Mouse (Mus musculus) embryonic facial prominence, embryonic 15.5 days (tissue): ENCODE measurements at regions not wholly inside any gene's neighbourhood (a gene's known extent, or its start where the extent isn't known, plus 50 kb on each side); places are given as distances from the start of the nearest gene placed in this dataset.

Experiments used
- ATAC-seq: fragments of 200-750 bp; cut with Nextera tagmentation; 2 replicates; pipeline ENCODE4 v1.8.0; 2017; ENCODE audit warnings: low read depth, moderate TSS enrichment; ENCODE audit not compliant: insufficient number of reproducible peaks, low FRiP score, low TSS enrichment
- H3K27ac ChIP-seq: fragments of 300-500 bp; sonication (generic); replicated peaks from 2 replicates; pipeline ENCODE4 v1.5.1; 2015; ENCODE audit warnings: mild to moderate bottlenecking, inconsistent platforms
- H3K27me3 ChIP-seq: fragments of 300-500 bp; sonication (generic); 2 replicates; pipeline ENCODE4 v1.6.1; 2015; ENCODE audit warnings: inconsistent platforms
- H3K36me3 ChIP-seq: fragments of 300-500 bp; sonication (generic); 2 replicates; pipeline ENCODE4 v1.6.1; 2015; ENCODE audit warnings: mild to moderate bottlenecking, inconsistent platforms
- H3K4me1 ChIP-seq: fragments of 300-500 bp; sonication (generic); 2 replicates; pipeline ENCODE4 v1.6.1; 2015; ENCODE audit warnings: inconsistent platforms
- H3K4me2 ChIP-seq: fragments of 300-500 bp; sonication (generic); replicated peaks from 2 replicates; pipeline ENCODE4 v1.6.1; 2015; ENCODE audit warnings: mild to moderate bottlenecking, inconsistent platforms
- H3K4me3 ChIP-seq: fragments of 300-500 bp; sonication (generic); replicated peaks from 2 replicates; pipeline ENCODE4 v1.5.1; 2015; ENCODE audit warnings: mild to moderate bottlenecking, inconsistent platforms
- H3K9ac ChIP-seq: fragments of 300-500 bp; sonication (generic); 2 replicates; pipeline ENCODE4 v1.6.1; 2015; ENCODE audit warnings: inconsistent platforms
- H3K9me3 ChIP-seq: fragments of 300-500 bp; sonication (generic); replicated peaks from 2 replicates; pipeline ENCODE4 v1.6.1; 2016; ENCODE audit warnings: inconsistent platforms
- WGBS: fragments of 180-500 bp; shearing (Covaris S2); methylation state at CpG from one replicate; pipeline ENCODE4 v1.1.7; 2015; 5-methylcytosine and 5-hydroxymethylcytosine counted together

GRCm38 (mm10) chr12:106376783-106377182 is 366.8 kb downstream of the Vrk1 start:
- peaks cover 4% of the 10 kb centered on the region; the same call in 1 of the 2 replicates for H3K4me1 ChIP-seq
- no peaks in the 10 kb centered on the region for H3K9me3 ChIP-seq
- ATAC-seq, result no peak
- no peak overlapping the region for H3K9ac ChIP-seq
- WGBS, result 69% methylated on average over 12 of the region's 12 CpGs
- H3K4me2 ChIP-seq, result no peak overlapping the region
- H3K36me3 ChIP-seq, result no peaks in the 10 kb centered on the region
- peaks cover 7% of the 10 kb centered on the region; the same call in 1 of the 2 replicates for H3K27me3 ChIP-seq
- no peak overlapping the region for H3K4me3 ChIP-seq
- no peak overlapping the region for H3K27ac ChIP-seq

DNA sequence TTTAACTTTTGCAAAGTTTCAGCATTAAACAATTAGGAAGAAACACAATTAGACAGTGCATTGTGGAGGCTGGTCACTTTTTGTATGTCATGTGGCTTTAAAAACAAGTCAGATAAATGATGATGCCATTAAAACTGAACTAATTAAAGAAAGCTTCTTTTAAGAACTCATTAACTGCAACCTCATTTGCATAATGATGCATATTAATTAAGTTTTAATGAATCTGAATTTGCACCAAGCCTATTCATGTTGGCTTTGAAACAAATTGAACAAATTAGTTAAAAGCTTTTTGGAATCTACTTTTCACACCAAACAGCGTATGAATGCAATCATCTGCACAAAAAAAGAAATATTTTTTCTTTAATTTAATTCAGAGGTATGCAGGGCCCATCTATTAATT is 367.3 kb downstream of the Vrk1 start:
- H3K4me2 ChIP-seq, result no peak overlapping the region
- peaks cover 4% of the 10 kb centered on the region; the same call in 1 of the 2 replicates for H3K4me1 ChIP-seq
- no peaks in the 10 kb centered on the region for H3K36me3 ChIP-seq
- no peak overlapping the region for H3K27ac ChIP-seq
- H3K27me3 ChIP-seq, result peaks cover 7% of the 10 kb centered on the region; the same call in 1 of the 2 replicates
- H3K4me3 ChIP-seq, result no peak overlapping the region
- 91% methylated on average over 1 of the region's 1 CpGs for WGBS
- H3K9me3 ChIP-seq, result no peaks in the 10 kb centered on the region
- no peak for ATAC-seq
- H3K9ac ChIP-seq, result no peak overlapping the region

DNA sequence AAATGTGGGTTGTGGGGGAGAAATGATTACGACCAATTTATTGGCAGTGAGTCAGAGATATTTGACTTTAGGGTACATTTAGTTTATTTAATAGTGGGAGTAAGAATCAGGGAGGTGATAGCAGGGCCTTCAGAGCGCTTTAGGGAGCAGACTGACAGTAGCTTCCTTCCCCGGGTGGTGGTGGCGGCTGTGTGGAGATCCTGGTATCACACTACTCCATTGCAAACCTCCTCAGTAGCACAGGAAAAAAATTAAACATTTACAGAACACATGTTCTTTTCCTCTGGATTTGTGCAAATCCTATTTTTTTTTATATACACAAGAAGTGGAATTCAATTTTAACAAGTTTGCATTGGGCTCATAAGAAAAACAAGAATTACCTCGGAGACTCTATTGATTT is 367.7 kb downstream of the Vrk1 start:
- Histone ChIP-seq H3K4me1 (peaks cover 4% of the 10 kb centered on the region; the same call in 1 of the 2 replicates), H3K36me3 (no peaks in the 10 kb centered on the region), H3K27ac (no peak overlapping the region), H3K9me3 (no peaks in the 10 kb centered on the region), H3K4me3 (no peak overlapping the region), H3K9ac (no peak overlapping the region), H3K27me3 (peaks cover 7% of the 10 kb centered on the region; the same call in 1 of the 2 replicates), H3K4me2 (no peak overlapping the region)
- ATAC-seq, result no peak
- WGBS, result 73% methylated on average over 5 of the region's 5 CpGs

DNA sequence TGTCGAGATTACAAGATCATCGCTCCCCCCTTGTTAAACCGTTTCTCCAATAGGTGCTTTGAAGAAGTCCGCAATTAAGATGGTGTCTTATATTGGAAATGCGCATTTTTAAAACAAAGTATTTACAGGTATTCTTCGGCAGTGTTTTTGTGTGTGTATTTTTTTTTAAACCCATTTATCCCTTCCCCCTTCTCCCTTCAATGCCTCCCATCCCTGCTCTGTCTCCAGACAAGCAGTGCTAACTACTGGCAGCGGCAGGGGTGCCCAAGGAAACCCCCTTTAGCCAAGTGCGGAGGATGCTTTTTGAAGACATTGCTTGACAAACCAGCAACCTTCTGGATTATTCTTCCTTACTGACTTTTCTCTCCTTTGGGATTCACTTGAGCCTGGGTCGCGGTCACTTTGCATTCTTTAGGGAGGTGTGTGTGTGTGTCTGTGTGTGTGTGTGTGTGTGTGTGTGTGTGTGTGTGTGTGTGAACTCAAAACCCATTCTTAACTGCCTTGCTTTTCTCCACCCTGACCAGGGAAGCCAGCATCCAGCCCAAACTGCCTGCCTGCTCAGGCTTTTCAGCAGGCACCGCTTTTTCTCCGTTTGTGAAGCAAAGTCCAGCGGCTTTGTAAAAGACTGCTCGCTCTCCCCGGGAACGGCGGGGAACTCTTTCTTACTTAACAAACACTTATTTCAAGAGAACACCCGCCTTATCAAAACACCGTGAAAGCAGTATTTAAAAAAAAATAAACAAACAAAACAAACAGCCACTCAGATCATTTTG is 368.5 kb downstream of the Vrk1 start:
- Histone ChIP-seq H3K9me3 (no peaks in the 10 kb centered on the region), H3K4me3 (peak overlapping the region; percentile 28), H3K4me2 (peak overlapping the region; percentile 50), H3K27me3 (peaks cover 7% of the 10 kb centered on the region; the same call in 1 of the 2 replicates), H3K9ac (0 out of 2 replicates have a peak overlapping the region, but pooled peaks have one; percentile 13), H3K4me1 (peaks cover 4% of the 10 kb centered on the region; the same call in 1 of the 2 replicates), H3K36me3 (no peaks in the 10 kb centered on the region), H3K27ac (no peak overlapping the region)
- WGBS, result 20% methylated on average over 19 of the region's 19 CpGs
- ATAC-seq, result no peak

DNA sequence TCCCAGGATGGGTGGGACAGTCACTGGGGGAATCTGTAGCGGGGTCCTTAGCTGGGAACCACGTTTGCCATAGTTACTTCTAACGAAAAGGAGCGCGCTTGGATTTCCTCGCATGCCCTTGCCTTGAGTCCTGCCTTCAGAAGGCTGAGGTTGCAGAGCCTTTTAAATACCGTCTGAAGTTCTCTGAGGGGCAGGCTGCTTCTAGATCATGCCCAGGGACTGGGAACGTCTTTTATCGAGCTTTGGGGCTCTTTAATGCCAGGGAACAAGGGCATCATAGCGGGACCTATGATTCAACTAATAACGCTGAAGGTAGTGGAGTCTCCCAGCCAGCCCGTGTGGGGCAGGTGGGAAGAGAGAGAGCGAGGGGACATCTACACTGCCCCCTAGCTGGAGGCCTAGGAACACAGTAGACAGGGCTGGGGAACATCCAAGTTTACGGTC is 369.1 kb downstream of the Vrk1 start:
- H3K27me3 ChIP-seq, result peaks cover 7% of the 10 kb centered on the region; the same call in 1 of the 2 replicates
- peak overlapping the region; percentile 50 for H3K4me2 ChIP-seq
- peaks cover 4% of the 10 kb centered on the region; the same call in 1 of the 2 replicates for H3K4me1 ChIP-seq
- H3K4me3 ChIP-seq, result peak overlapping the region; percentile 28
- no peak for ATAC-seq
- whole genome bisulfite sequencing, result 2% methylated on average over 14 of the region's 14 CpGs
- no peaks in the 10 kb centered on the region for H3K36me3 ChIP-seq
- H3K9me3 ChIP-seq, result no peaks in the 10 kb centered on the region
- H3K27ac ChIP-seq, result no peak overlapping the region
- H3K9ac ChIP-seq, result 0 out of 2 replicates have a peak overlapping the region, but pooled peaks have one; percentile 13

DNA sequence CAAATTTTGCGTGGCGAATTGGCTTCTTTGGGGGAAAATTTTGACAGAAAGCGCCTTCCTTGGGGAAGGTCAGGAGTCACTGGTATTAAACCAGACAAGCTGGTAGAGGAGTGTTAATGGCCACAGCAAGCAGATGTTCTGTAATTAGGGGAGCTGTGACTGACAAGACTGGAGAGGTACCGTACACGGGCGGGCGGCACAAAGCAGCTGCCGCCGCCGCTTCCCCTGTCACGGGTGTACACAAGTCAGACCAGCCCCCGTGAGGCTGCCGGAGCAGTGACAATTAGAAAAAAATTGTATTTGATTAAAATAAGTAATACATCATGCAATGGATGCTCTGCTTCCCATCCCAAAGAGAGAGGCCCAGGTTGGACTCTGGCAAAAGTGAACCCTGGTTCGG is 369.8 kb downstream of the Vrk1 start:
- Histone ChIP-seq H3K9me3 (no peaks in the 10 kb centered on the region), H3K36me3 (no peaks in the 10 kb centered on the region), H3K4me1 (peaks cover 4% of the 10 kb centered on the region; the same call in 1 of the 2 replicates), H3K4me2 (no peak overlapping the region), H3K27me3 (peaks cover 7% of the 10 kb centered on the region; the same call in 1 of the 2 replicates), H3K4me3 (no peak overlapping the region), H3K9ac (no peak overlapping the region), H3K27ac (no peak overlapping the region)
- 44% methylated on average over 14 of the region's 14 CpGs for WGBS
- no peak for ATAC-seq

DNA sequence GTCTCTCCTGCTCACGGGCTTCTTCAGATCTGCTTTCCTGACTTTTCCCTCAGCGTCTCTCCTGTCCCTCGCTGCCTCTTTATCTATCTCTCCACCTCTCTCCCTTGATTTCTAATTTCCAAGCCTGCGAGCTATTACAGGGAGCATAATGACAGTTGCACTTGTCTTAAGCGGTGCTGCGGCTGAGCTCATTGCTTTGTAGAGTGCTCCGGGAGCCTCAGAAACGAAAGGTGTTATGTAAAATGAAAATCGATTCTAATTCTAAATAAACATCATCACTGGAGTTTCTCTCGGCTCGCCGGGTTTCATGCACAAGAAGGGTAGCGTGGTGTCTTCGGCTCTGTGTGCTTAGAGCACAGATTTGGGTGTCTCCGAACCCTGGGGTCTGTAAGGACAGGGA is 371.8 kb downstream of the Vrk1 start:
- peaks cover 4% of the 10 kb centered on the region; the same call in 1 of the 2 replicates for H3K4me1 ChIP-seq
- H3K27ac ChIP-seq, result no peak overlapping the region
- no peak for ATAC-seq
- H3K4me2 ChIP-seq, result no peak overlapping the region
- H3K4me3 ChIP-seq, result no peak overlapping the region
- H3K9me3 ChIP-seq, result no peaks in the 10 kb centered on the region
- 79% methylated on average over 15 of the region's 15 CpGs for WGBS
- H3K36me3 ChIP-seq, result no peaks in the 10 kb centered on the region
- H3K9ac ChIP-seq, result no peak overlapping the region
- peaks cover 7% of the 10 kb centered on the region; the same call in 1 of the 2 replicates for H3K27me3 ChIP-seq

GRCm38 (mm10) chr12:106389214-106389613 is 379.2 kb downstream of the Vrk1 start:
- Histone ChIP-seq H3K36me3 (no peaks in the 10 kb centered on the region), H3K27me3 (no peaks in the 10 kb centered on the region), H3K9me3 (no peaks in the 10 kb centered on the region), H3K27ac (no peak overlapping the region), H3K4me1 (no peaks in the 10 kb centered on the region), H3K9ac (no peak overlapping the region), H3K4me3 (no peak overlapping the region), H3K4me2 (no peak overlapping the region)
- ATAC-seq, result no peak
- WGBS, result 87% methylated on average over 11 of the region's 11 CpGs

- Histone ChIP-seq H3K4me1 (no peaks in the 10 kb centered on the region), H3K4me3 (no peak overlapping the region), H3K27ac (no peak overlapping the region), H3K9ac (no peak overlapping the region), H3K27me3 (no peaks in the 10 kb centered on the region), H3K4me2 (no peak overlapping the region), H3K9me3 (no peaks in the 10 kb centered on the region), H3K36me3 (no peaks in the 10 kb centered on the region)
- WGBS, result 77% methylated on average over 2 of the region's 2 CpGs
- ATAC-seq, result no peak
These were observed 382.3 kb downstream of the Vrk1 start for GRCm38 (mm10) chr12:106392316-106392715.

- no peaks in the 10 kb centered on the region for H3K4me1 ChIP-seq
- ATAC-seq, result no peak
- no peak overlapping the region for H3K4me2 ChIP-seq
- no peaks in the 10 kb centered on the region for H3K9me3 ChIP-seq
- no peak overlapping the region for H3K4me3 ChIP-seq
- 75% methylated on average over 17 of the region's 17 CpGs for WGBS
- no peak overlapping the region for H3K9ac ChIP-seq
- no peak overlapping the region for H3K27ac ChIP-seq
- H3K36me3 ChIP-seq, result no peaks in the 10 kb centered on the region
- no peaks in the 10 kb centered on the region for H3K27me3 ChIP-seq
These were observed 389.1 kb downstream of the Vrk1 start for GRCm38 (mm10) chr12:106399085-106399484.

DNA sequence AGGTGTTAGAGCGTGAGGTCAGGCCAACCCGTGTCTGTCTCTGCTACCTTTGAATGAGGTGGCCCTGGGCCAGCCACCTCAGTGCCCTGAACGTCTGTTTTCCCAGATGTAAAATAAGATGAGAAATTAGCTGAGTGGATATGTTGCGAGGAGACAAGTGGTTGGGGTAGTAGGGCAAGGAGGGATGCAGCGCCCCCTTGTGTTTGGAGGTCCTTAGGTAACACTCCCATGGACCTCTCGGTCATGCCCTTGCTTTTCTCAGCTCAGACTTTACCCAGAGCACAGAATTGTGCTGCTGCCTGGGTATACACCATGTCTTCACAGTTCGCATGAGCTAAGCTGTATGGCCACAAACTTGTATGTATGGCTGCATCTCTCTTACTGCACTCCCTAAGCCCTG is 401.0 kb downstream of the Vrk1 start:
- no peak overlapping the region for H3K27ac ChIP-seq
- WGBS, result 82% methylated on average over 7 of the region's 7 CpGs
- no peak overlapping the region for H3K4me2 ChIP-seq
- no peak overlapping the region for H3K4me3 ChIP-seq
- ATAC-seq, result no peak
- no peaks in the 10 kb centered on the region for H3K9me3 ChIP-seq
- H3K27me3 ChIP-seq, result no peaks in the 10 kb centered on the region
- H3K36me3 ChIP-seq, result no peaks in the 10 kb centered on the region
- H3K9ac ChIP-seq, result no peak overlapping the region
- no peaks in the 10 kb centered on the region for H3K4me1 ChIP-seq
